26 mouse cellular contexts compared by ENCODE assay signal in the genomic region with DNA sequence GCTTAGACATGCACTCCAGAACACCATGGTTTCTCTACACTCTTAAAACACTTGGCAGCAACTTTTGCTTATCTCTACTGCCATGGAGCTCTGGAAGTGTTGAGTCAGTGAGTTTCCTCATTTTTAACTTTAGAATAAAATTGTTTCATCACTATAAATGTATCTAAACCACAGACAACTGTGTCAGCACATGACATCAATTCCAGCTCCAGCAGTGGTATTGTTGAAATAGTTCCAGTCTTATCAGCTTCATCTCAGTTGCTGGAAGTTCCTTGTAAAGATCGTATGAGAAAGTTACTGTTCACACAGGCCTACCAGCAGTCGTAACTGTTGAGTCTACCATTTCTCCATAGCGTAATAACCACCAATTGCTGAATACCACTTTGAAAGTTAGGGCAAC. TPM values are rescaled to one million over a fixed set of nuclear protein-coding genes. Genes with fewer than 3 reads are reported as not detected.
DNase-seq lines count a peak whose midpoint lies in the region; ATAC-seq and TF ChIP-seq lines count a peak whose summit lies in the region.
"Had no signal": no experiment of that assay in that cellular context is flagged by ENCODE, and none has a peak within 500 bp of the region (broad histone marks: within the 10 kb centered on the region; RNA-seq: fewer than 3 reads in every experiment).

No protein-coding gene starts in this region.

- TF ChIP-seq POLR2A in kidney, adult 2 months (IDR thresholded peaks at IDR 0.05; ENCODE audit: low read depth, low read length), result no peak

- 75% methylated on average over 3 of the region's 3 CpGs for WGBS in kidney, adult 2 months

- TF ChIP-seq CTCF in kidney, adult 2 months (conservative IDR thresholded peaks at IDR 0.05; ENCODE audit: insufficient read depth, insufficient read length, low read depth, low read length), result no peak

- H3K4me3 ChIP-seq in kidney, adult 2 months (ENCODE audit: insufficient read depth, low read depth, low read length), result no peak overlapping the region
- H3K4me3 ChIP-seq: embryonic facial prominence, embryonic 15.5 days; erythroblast, embryonic 14.5 days; forebrain, embryonic 12.5 days; gastrocnemius, adult 2 months; heart, embryonic 13.5 days; hindbrain, embryonic 12.5 days; kidney, embryonic 15.5 days had no signal

- no peaks in the 10 kb centered on the region for H3K4me1 ChIP-seq in kidney, adult 2 months (ENCODE audit: control insufficient read depth, insufficient read depth, low read length)
- H3K4me1 ChIP-seq: embryonic facial prominence, embryonic 15.5 days; heart, embryonic 13.5 days; hindbrain, embryonic 12.5 days; kidney, embryonic 15.5 days had no signal

- DNase-seq in 416B (ENCODE audit: low read depth) (peak; percentile 80), MEL-GATA-1-ER (ENCODE audit: extremely low read depth, low read depth) (peak; percentile 10)
- DNase-seq in fibroblast of lung, adult 2 months (ENCODE audit: low read depth), result peak; percentile 9
- no peak for DNase-seq in cerebellum, postnatal 4 days (ENCODE audit: low spot score in 2 of 2)
- DNase-seq in B cell, adult 2 months, result no peak
- DNase-seq in urinary bladder, postnatal 25 days (ENCODE audit: low spot score), result no peak
- DNase-seq in kidney, adult 2 months, result no peak
- DNase-seq: adrenal gland, postnatal 14 days; cerebellum, adult 11-12 months; cerebellum, adult 9-10 months; cerebellum, postnatal 36 days; embryo, embryonic 11 days; forebrain, postnatal 0 days; gastrocnemius, adult 2 months; heart, adult 11 months; heart, postnatal 36 days; kidney, adult 11 months had no signal

- no peaks in the 10 kb centered on the region for H3K27me3 ChIP-seq in kidney, adult 2 months (replicated peaks; ENCODE audit: control insufficient read depth, insufficient read depth, low read length)
- H3K27me3 ChIP-seq: CH12.LX; embryonic facial prominence, embryonic 15.5 days; heart, embryonic 13.5 days; kidney, embryonic 15.5 days had no signal

- peak; percentile 52 for ATAC-seq in megakaryocyte, adult 5-6 weeks (ENCODE audit: poor library complexity, severe bottlenecking)
- ATAC-seq: forebrain, postnatal 0 days; hindbrain, postnatal 0 days had no signal

- no peaks in the 10 kb centered on the region for H3K36me3 ChIP-seq in kidney, adult 2 months (ENCODE audit: control insufficient read depth, insufficient read depth, low read length)
- H3K36me3 ChIP-seq: embryonic facial prominence, embryonic 15.5 days; forebrain, embryonic 12.5 days; heart, embryonic 13.5 days; hindbrain, embryonic 12.5 days; kidney, embryonic 15.5 days had no signal

- no peak overlapping the region for H3K27ac ChIP-seq in kidney, adult 2 months (ENCODE audit: insufficient read depth, low read depth, low read length)
- H3K27ac ChIP-seq: embryonic facial prominence, embryonic 15.5 days; forebrain, embryonic 12.5 days; gastrocnemius, adult 2 months; heart, embryonic 13.5 days; hindbrain, embryonic 12.5 days; hindbrain, postnatal 0 days; kidney, embryonic 15.5 days had no signal

RNA-seq across cellular contexts. Expression of gene Tle1, which starts 31.5 kb away (rescaled TPM):
- total RNA-seq in megakaryocyte, adult 5-6 weeks (2015), result 14.9 and 16.0 TPM in 2 replicates
- 15.9 and 28.9 TPM in 2 replicates for total RNA-seq in megakaryocyte, adult 5-6 weeks (2017)
- polyA plus RNA-seq in kidney, adult 2 months (2012; rRNA removed), result 16.8 and 20.3 TPM in 2 replicates
- total RNA-seq: CH12.LX had no signal

Comparison
In these comparisons a context has a peak if more than half of its experiments do, and no peak if none do; other contexts are left out.
1. DNase-seq: peak in 416B (single experiment), MEL-GATA-1-ER (single experiment) and fibroblast of lung, adult 2 months (single experiment); none in cerebellum, postnatal 4 days (0 of 2), B cell, adult 2 months (0 of 2), urinary bladder, postnatal 25 days (single experiment) and kidney, adult 2 months (single experiment).